Mouse (Mus musculus): Measurements from ENCODE around the gene Dexi. TPM values are rescaled to one million over a fixed set of nuclear protein-coding genes. Genes with fewer than 3 reads are reported as not detected.

Dexi gene
- polyA plus RNA-seq, 1 experiment from 2014 or later = 22.1 TPM

DNA sequence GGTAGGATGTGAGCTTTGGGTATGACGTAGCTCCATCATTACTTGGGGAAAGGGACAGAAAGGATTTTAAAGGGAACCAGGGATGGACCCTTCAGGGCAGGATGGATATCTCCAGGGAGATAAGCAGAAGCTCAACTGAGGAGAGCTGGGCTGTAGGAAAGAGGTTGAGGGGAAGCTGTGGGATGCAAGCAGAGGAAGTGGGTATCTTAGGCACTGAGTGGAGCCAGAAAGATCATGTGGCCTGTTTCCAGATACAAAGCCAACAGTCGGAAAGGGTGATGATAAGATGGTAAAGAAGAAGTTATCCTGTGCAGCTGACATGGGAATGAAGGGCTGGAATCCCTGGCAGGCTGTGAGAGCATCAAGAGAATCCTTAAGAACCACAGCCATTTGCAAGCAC lies 81.7 kb downstream of the Dexi start:
- Histone ChIP-seq H3K4me1 (replicated peaks) (0 out of 2 replicates have a peak, but pooled peaks cover 5% of the 10 kb centered on the region), H3K36me3 (no peaks in the 10 kb centered on the region), H3K27me3 (ENCODE audit: insufficient read depth, poor library complexity, severe bottlenecking) (no peaks in the 10 kb centered on the region), H3K4me3 (no peak overlapping the region), H3K9me3 (no peaks in the 10 kb centered on the region), H3K27ac (no peak overlapping the region)
- 92% methylated on average over 2 of the region's 2 CpGs for WGBS
- DNase-seq (ENCODE audit: low spot score) = no peak

DNA sequence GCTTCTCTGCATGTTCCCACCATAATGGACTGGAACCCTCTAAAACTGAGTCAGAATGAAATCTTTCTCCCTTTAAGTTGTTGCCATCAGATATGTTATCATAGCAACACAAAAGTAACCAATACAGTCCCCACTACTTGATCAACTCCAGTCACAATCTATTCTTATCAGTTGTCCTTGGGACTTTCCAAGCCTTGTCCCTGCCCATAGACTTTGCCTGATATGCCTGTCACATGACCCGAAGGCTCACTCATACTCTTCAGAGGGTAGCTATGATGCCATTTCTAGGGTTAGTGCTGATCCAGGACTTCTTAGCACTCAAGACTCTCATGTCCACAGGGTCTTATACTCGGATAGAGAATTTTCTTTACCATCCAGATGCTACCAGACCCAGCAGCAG lies 82.7 kb downstream of the Dexi start:
- no peak overlapping the region for H3K4me3 ChIP-seq
- no peak overlapping the region for H3K27ac ChIP-seq
- no peaks in the 10 kb centered on the region for H3K9me3 ChIP-seq
- no peaks in the 10 kb centered on the region for H3K27me3 ChIP-seq (ENCODE audit: insufficient read depth, poor library complexity, severe bottlenecking)
- H3K36me3 ChIP-seq = no peaks in the 10 kb centered on the region
- H3K4me1 ChIP-seq (replicated peaks) = peaks cover 3% of the 10 kb centered on the region; the same call in 1 of the 2 replicates
- WGBS = 73% methylated on average over 2 of the region's 2 CpGs
- no peak for DNase-seq (ENCODE audit: low spot score)

DNA sequence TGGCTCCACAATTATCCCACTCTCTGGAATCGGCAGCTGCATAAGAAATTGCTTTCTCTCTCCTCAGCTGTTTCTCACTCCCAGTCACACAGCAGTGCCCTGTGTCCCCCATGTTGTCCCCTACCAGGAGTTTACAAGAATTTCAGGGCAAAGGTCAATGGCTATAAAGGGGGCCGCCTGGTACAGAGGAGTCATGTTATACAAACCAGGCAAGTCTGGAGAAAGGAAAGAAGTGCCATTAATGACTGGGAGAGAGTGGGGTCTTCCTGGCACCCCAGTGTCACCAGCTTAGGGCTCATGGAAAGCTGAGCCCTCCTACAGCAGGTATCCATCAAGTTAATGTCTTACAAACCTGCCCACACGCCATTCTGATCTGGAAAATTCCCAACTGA lies 88.3 kb downstream of the Dexi start:
- no peak for DNase-seq (ENCODE audit: low spot score)
- Histone ChIP-seq H3K36me3 (no peaks in the 10 kb centered on the region), H3K27ac (no peak overlapping the region), H3K27me3 (ENCODE audit: insufficient read depth, poor library complexity, severe bottlenecking) (no peaks in the 10 kb centered on the region), H3K4me3 (no peak overlapping the region), H3K4me1 (replicated peaks) (peaks cover 5% of the 10 kb centered on the region), H3K9me3 (no peaks in the 10 kb centered on the region)
- WGBS = 46% methylated on average over 3 of the region's 3 CpGs

DNA sequence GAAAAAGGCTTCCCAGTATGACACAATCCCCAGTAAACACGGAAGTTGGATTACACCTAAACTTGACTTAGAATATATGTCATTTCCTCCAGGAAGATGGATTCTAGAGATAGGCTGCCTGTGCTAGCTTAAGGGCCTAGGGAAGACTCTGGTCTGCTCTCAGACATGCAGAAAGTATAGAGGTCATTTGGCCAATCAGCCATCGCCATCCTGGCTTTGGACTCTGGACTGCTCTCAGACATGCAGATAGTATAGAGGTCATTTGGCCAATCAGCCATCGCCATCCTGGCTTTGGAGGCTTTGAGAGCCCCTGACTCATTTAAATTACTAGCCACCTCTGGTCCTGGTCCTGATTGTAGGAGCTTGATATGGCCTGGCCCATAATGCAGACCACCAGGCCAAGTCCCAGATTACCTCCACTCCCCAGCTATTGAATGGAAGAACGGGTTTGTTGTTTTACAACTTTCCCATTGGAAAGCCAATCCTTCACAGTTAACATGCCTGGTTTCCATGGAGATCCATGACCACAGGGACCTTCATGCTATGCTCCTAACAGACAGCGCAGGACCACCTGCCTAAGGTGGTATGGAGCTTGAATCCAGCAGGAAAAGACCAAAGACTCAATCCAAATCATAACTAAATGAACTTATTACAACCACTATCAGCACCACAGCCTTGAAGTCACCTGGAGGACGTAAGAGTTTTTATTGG lies 88.8 kb downstream of the Dexi start:
- no peak for DNase-seq (ENCODE audit: low spot score)
- 80% methylated on average over 6 of the region's 6 CpGs for WGBS
- H3K4me3 ChIP-seq = no peak overlapping the region
- no peaks in the 10 kb centered on the region for H3K9me3 ChIP-seq
- no peaks in the 10 kb centered on the region for H3K27me3 ChIP-seq (ENCODE audit: insufficient read depth, poor library complexity, severe bottlenecking)
- H3K27ac ChIP-seq = no peak overlapping the region
- no peaks in the 10 kb centered on the region for H3K36me3 ChIP-seq
- peaks cover 5% of the 10 kb centered on the region for H3K4me1 ChIP-seq (replicated peaks)

Other genes starting within 250 kb of the Dexi start
- gene Emp2, start 229.1 kb downstream of the Dexi start, polyA plus RNA-seq (2016; fragmentation: Nextera tagmentation; extraction: Ambion mirVana) = 3.2 and 3.6 TPM in 2 replicates
- gene Tekt5, start 147.6 kb downstream of the Dexi start, polyA plus RNA-seq (2016; fragmentation: Nextera tagmentation; extraction: Ambion mirVana) = 0.11 and 0.16 TPM in 2 replicates
- 73.5 and 77.1 TPM in 2 replicates for gene Nubp1, start 131.1 kb downstream of the Dexi start, polyA plus RNA-seq (2016; fragmentation: Nextera tagmentation; extraction: Ambion mirVana)
- 19.6 and 24.9 TPM in 2 replicates for gene Tvp23a, start 95.7 kb downstream of the Dexi start, polyA plus RNA-seq (2016; fragmentation: Nextera tagmentation; extraction: Ambion mirVana)
- 0.15 and 0.16 TPM in 2 replicates for gene Ciita, start 63.0 kb downstream of the Dexi start, polyA plus RNA-seq (2016; fragmentation: Nextera tagmentation; extraction: Ambion mirVana)
- gene Clec16a, start 2.3 kb upstream of the Dexi start, polyA plus RNA-seq (2016; fragmentation: Nextera tagmentation; extraction: Ambion mirVana) = 34.5 and 35.0 TPM in 2 replicates
- 2.7 and 3.4 TPM in 2 replicates for gene Socs1, start 242.5 kb upstream of the Dexi start, polyA plus RNA-seq (2016; fragmentation: Nextera tagmentation; extraction: Ambion mirVana)
- gene Tnp2, start 245.6 kb upstream of the Dexi start, polyA plus RNA-seq (2016; fragmentation: Nextera tagmentation; extraction: Ambion mirVana) = not detected in 2 replicates
- not detected in 2 replicates for gene Prm3, start 247.9 kb upstream of the Dexi start, polyA plus RNA-seq (2016; fragmentation: Nextera tagmentation; extraction: Ambion mirVana)